Mouse (Mus musculus) urinary bladder, adult 2 months (tissue): ENCODE data around the gene Lig4. TPM values are rescaled to one million over a fixed set of nuclear protein-coding genes. Genes with fewer than 3 reads are reported as not detected.

Experiments
- DNase-seq: peaks from one replicate; pipeline ENCODE4 v3.0.0; 2022; ENCODE audit warnings: low spot score
- polyA plus RNA-seq: library from polyadenylated mRNA; depleted of rRNA; stranded (reverse); fragments of >200 nt; gene quantifications from 2 replicates; pipeline ENCODE4 v1.2.3, GENCODE M21; 2012; rRNA removed

Gene Lig4
- 4.6 and 4.7 TPM in 2 replicates for polyA plus RNA-seq

- DNase-seq, result peak; percentile 99
Observed at GRCm38 (mm10) chr8:9977573-9978314, at the start of gene Lig4, which contains the start of gene Abhd13. Gene Lig4, minus strand, starts transcription at chr8:9977686. Gene Abhd13, plus strand, starts transcription at chr8:9977707.

GRCm38 (mm10) chr8:10017231-10017630, 39.7 kb upstream of the Lig4 start:
- DNase-seq, result no peak

- no peak for DNase-seq
Observed at GRCm38 (mm10) chr8:10016252-10016651, 38.8 kb upstream of the Lig4 start.

- DNase-seq, result no peak
Observed at GRCm38 (mm10) chr8:10007660-10008028, 30.2 kb upstream of the Lig4 start.

GRCm38 (mm10) chr8:10006986-10007659, 29.6 kb upstream of the Lig4 start:
- no peak for DNase-seq

- DNase-seq, result no peak
Observed at GRCm38 (mm10) chr8:10006156-10006985, 28.9 kb upstream of the Lig4 start, which contains the start of gene Tnfsf13b. Gene Tnfsf13b, plus strand, starts transcription at chr8:10006467.

GRCm38 (mm10) chr8:10004115-10004514, 26.6 kb upstream of the Lig4 start:
- DNase-seq, result no peak

- DNase-seq, result no peak
Observed at GRCm38 (mm10) chr8:9980188-9980587, 2.7 kb upstream of the Lig4 start.

- DNase-seq, result no peak
Observed at GRCm38 (mm10) chr8:9979746-9980145, 2.3 kb upstream of the Lig4 start.

- no peak for DNase-seq
Observed at GRCm38 (mm10) chr8:9978475-9979230, 1.2 kb upstream of the Lig4 start.

- no peak for DNase-seq
Observed at GRCm38 (mm10) chr8:9977016-9977415, 470 bp downstream of the Lig4 start.

- peak; percentile 96 for DNase-seq
Observed at GRCm38 (mm10) chr8:9975898-9976611, 1.4 kb downstream of the Lig4 start.

- DNase-seq, result no peak
Observed at GRCm38 (mm10) chr8:9975276-9975675, 2.2 kb downstream of the Lig4 start.

GRCm38 (mm10) chr8:9971866-9972265, 5.6 kb downstream of the Lig4 start:
- no peak for DNase-seq

- DNase-seq, result no peak
Observed at GRCm38 (mm10) chr8:9959919-9960318, 17.6 kb downstream of the Lig4 start.

GRCm38 (mm10) chr8:9958338-9958737, 19.1 kb downstream of the Lig4 start:
- no peak for DNase-seq

GRCm38 (mm10) chr8:9949134-9949890, 28.2 kb downstream of the Lig4 start:
- no peak for DNase-seq

GRCm38 (mm10) chr8:9935574-9935973, 41.9 kb downstream of the Lig4 start:
- no peak for DNase-seq

GRCm38 (mm10) chr8:9934891-9935565, 42.5 kb downstream of the Lig4 start:
- DNase-seq, result peak; percentile 19

GRCm38 (mm10) chr8:9932711-9933110, 44.8 kb downstream of the Lig4 start:
- DNase-seq, result no peak
